Mouse (Mus musculus) spleen, embryonic (tissue): ENCODE measurements around the gene Ppy.

ENCODE experiments used
- CTCF ChIA-PET: fragments of 350-600 bp; sonication (Branson Sonifier 250); formaldehyde crosslinking; loops from one replicate; lab custom pipeline; 2022; lab: Charles Lee

Gene Ppy

GRCm38 (mm10) chr11:102101219-102101618 is at the start of gene Ppy:
TSS of gene Ppy (minus strand) at chr11:102101319.
- CTCF ChIA-PET: no interaction called here

GRCm38 (mm10) chr11:102147213-102147989 is 46.3 kb upstream of the Ppy start:
- CTCF ChIA-PET: no interaction called here

- CTCF ChIA-PET: no interaction called here
Observed at GRCm38 (mm10) chr11:102146531-102146930, 45.4 kb upstream of the Ppy start.

GRCm38 (mm10) chr11:102146005-102146404 is 44.9 kb upstream of the Ppy start:
- CTCF ChIA-PET: no interaction called here

- CTCF ChIA-PET: no interaction called here
Observed at GRCm38 (mm10) chr11:102145471-102146001, 44.4 kb upstream of the Ppy start, which contains the start of gene Nags. TSS of gene Nags (plus strand) at chr11:102145513.

GRCm38 (mm10) chr11:102144957-102145470 is 43.9 kb upstream of the Ppy start:
- CTCF ChIA-PET: no interaction called here

GRCm38 (mm10) chr11:102142355-102142754 is 41.2 kb upstream of the Ppy start:
- CTCF ChIA-PET: interaction anchor here (0.6 kb wide), 1 partner anchor 55 kb away, joined by 9 read pairs; no protein-coding TSS in a partner anchor

- CTCF ChIA-PET: interaction anchor here (0.5 to 0.7 kb wide), 4 partner anchors 20 to 738 kb away, joined by 3 to 5 read pairs (median 4); no protein-coding TSS in a partner anchor
Observed at GRCm38 (mm10) chr11:102140508-102140907, 39.4 kb upstream of the Ppy start.

GRCm38 (mm10) chr11:102138447-102138740 is 37.3 kb upstream of the Ppy start:
- CTCF ChIA-PET: interaction anchor here (0.6 kb wide), 2 partner anchors 22 to 271 kb away, joined by 5 to 8 read pairs; no protein-coding TSS in a partner anchor

GRCm38 (mm10) chr11:102137625-102138446 is 36.7 kb upstream of the Ppy start:
- CTCF ChIA-PET: no interaction called here

GRCm38 (mm10) chr11:102134516-102134915 is 33.4 kb upstream of the Ppy start:
- CTCF ChIA-PET: no interaction called here

GRCm38 (mm10) chr11:102117386-102117785 is 16.3 kb upstream of the Ppy start:
- CTCF ChIA-PET: no interaction called here

- CTCF ChIA-PET: interaction anchor here (0.6 to 0.7 kb wide), 3 partner anchors 14 to 75 kb away, joined by 3 to 5 read pairs (median 3); no protein-coding TSS in a partner anchor
Observed at GRCm38 (mm10) chr11:102116241-102116640, 15.1 kb upstream of the Ppy start.

GRCm38 (mm10) chr11:102111576-102111975 is 10.5 kb upstream of the Ppy start:
- CTCF ChIA-PET: no interaction called here

- CTCF ChIA-PET: no interaction called here
Observed at GRCm38 (mm10) chr11:102107732-102108131, 6.6 kb upstream of the Ppy start, which contains the start of gene Pyy. TSS of gene Pyy (minus strand) at chr11:102107832.

- CTCF ChIA-PET: no interaction called here
Observed at GRCm38 (mm10) chr11:102106911-102107310, 5.8 kb upstream of the Ppy start.

GRCm38 (mm10) chr11:102102485-102103258 is 1.6 kb upstream of the Ppy start:
- CTCF ChIA-PET: interaction anchor here (0.6 kb wide), 1 partner anchor 14 kb away, joined by 3 read pairs; no protein-coding TSS in a partner anchor

- CTCF ChIA-PET: interaction anchor here (0.6 kb wide), 1 partner anchor 9 kb away, joined by 5 read pairs; no protein-coding TSS in a partner anchor
Observed at GRCm38 (mm10) chr11:102096887-102097391, 4.2 kb downstream of the Ppy start.

GRCm38 (mm10) chr11:102096446-102096845 is 4.7 kb downstream of the Ppy start:
- CTCF ChIA-PET: no interaction called here

GRCm38 (mm10) chr11:102095676-102096075 is 5.4 kb downstream of the Ppy start:
- CTCF ChIA-PET: no interaction called here
